Mouse (Mus musculus) lung, postnatal 36 days (tissue): ENCODE measurements around the gene Dnaja3.
A peak's percentile ranks its signal among the peaks of the same experiment; 100 is the strongest.

Source experiments
- DNase-seq: peaks from one replicate; pipeline ENCODE4 v3.0.0; 2022; ENCODE audit warnings: mixed read lengths

The Dnaja3 gene

DNA sequence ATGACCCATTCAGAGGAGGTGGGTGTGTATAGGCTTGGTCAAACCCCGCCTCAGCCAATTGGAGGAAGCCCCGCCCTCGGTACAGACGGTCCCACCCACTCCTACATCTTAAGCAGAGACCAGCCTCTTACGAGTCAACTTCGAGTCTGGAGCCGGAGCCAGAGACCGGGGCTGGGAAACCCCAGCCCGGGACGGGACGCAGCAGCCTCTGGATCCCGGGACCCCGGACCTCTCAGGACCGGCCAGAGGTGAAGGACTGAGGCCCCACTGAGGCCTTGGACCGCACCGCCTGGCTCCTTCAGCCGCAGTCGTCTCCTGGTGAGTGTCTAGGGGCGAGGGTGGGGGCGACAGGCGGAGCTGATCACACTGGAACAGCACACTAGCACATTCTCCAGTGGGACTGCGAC is at the start of gene Dnaja3, which contains the start of gene Vasn:
Dnaja3 (plus strand) TSS at position 159 of the 407 bp plus-strand sequence.
Vasn (plus strand) TSS at position 111 of the 407 bp plus-strand sequence.
- DNase-seq: peak; percentile 97

DNA sequence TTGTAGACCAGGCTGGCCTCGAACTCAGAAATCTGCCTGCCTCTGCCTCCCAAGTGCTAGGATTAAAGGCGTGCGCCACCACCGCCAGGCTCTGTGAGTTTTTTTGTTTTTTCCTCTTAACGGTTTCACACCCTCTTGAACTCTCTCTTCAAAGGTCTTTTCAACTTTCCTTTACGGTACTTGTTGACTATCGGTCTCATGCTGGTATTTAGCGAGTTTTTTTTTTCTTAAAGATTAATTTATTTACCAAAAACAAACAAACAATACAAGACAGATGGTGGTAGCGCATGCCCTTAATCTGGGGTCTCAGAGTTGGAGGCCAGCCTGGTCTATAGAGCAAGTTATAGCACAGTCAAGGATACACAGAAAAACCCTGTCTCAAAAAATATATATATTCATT is 49.6 kb upstream of the Dnaja3 start:
- no peak for DNase-seq

DNA sequence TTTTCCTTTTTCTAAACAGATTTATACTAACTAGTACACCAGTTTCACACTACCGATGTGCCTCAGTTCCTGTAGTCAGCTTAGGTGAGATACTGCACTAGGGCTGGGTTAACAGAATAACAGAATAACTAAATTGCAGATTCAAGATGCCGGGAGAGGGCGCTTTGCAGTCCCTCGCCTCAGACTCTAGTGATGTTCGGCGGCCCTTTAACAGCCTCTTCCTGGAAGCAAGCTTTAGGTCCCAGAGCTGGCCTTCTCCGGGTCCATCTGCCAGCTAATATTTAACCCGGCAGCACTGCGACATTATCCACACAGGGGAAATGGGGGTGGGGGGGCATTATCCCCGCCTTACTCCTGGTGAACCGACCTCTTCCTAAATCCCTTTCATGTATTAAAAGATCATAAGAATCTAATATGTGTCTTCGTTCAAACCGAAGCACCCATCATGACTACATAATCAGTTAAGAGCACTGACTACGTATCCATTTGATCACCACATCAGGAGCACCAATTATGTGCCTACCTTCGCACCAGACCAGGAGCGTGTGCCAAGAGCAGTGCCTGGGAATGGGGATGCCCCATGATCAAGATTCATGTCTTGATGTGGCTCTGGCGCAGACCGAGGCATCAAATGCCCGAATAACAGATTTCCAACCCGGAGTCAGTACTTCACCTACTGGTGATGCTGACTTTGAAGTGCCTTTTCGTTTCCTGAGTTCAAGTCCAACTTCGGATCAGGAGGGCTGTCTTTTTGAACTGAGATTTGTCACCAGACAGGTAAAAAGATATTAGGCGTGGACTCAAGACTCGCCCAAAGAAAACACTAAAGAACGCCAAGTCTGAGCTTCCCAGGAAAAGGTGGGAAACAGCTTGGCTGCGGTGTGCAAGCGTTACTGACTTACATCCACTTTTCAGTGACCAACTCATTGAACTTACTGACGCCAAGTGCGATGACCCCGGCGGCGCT is 46.6 kb upstream of the Dnaja3 start:
- peak; percentile 84 for DNase-seq

DNA sequence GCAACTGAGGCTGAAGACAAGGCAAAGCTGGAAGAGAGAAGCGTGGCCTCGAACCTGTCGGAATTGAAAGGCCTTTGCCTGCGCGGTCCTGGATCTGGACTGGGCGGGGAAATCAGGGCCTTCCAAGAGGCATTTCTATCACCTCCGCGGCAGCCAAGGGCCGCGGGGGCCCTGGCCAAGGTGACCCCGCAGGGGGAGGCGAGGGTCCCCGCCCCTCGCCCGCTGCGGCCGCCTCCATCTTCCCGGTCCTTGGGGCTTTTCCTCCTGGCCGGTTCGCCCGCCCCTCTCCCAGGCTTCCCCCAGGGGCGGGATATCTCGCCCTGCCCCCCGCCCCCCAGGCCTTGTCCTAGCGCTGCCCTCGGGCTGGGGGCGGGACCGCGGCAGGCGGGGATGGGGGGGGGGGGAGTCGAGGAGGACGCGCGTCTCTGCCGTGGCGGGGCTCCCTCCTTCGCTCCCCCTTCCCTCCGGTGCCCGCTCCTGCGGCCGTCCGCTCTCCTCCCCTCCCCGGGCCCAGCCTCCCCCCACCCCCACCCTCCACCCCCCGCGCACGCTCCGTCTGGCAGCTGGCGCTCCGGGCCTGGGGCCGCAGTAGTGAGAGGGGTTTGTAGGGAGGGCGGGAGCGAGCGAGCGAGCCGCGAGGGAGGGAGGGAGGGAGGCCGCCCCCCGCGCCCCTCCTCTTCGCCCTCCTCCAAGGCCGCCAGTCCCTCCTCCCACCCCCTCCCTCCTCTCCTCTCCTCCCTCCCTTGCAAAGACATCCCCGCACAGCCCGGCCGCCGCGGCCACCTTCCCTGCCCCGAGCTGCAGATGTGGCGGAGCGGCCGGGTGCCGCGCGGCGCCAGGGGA is 45.6 kb upstream of the Dnaja3 start, which contains the start of gene Glis2:
Glis2 (plus strand) TSS at position 743 of the 843 bp plus-strand sequence.
- peak; percentile 58 for DNase-seq

DNA sequence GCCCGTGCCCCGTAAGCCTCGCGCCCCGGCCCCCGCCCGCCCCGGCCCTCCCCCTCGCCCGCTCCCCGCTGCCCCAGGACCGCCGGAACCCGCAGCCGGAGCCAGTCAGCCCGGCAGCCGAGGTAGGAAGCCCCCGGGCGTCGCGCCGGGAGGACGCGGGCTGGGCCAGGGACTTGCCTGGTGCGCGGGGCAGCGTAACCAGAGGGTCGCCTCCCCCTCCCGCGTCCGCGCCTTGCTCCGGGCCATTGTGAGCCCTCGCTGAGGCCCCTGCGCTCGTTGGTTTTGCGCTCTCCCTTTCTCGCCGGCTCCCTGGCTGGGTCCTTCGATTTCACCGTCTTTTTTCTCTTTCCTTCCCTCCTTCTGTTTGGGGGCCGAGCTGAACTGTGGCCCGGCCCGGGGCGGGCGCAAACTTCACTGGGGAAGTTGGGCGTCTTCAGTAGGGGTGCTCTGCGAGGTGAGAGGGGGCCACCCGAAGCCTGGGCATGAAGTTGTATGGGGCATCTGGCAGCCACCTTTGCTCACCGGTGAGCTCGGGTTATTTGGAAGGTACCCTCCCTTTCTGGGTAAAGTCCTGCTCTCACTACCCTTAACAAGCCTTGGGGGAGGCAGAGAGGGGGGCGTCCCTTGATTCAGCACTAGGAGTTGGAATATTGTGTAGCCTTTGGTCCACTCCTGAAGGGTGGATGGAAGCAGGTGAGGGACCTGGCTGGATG is 44.8 kb upstream of the Dnaja3 start:
- DNase-seq: no peak

- peak; percentile 73 for DNase-seq
Measured at GRCm38 (mm10) chr16:4595527-4595963, 44.2 kb upstream of the Dnaja3 start.

GRCm38 (mm10) chr16:4596141-4596728 is 43.6 kb upstream of the Dnaja3 start:
- no peak for DNase-seq

DNA sequence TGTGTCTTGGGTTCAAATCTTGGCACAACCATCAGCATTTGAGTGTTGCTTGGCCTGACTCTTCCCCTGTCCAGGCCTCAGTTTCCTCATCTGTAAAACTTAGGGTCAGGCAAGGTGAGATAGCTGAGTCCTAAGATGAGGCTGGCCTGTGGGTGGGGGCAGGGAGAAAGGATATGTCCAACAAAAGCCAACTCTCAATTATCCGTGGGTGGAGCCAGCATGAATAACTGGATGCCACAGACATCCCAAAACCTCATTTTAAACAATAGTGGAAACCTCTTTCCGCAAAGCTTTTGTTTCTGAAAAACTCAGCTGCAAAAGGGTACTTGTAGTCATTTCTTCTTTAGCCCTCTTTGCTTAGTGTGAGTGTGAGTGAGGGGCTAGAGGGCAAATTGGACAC is 43.0 kb upstream of the Dnaja3 start:
- no peak for DNase-seq

GRCm38 (mm10) chr16:4597296-4597695 is 42.5 kb upstream of the Dnaja3 start:
- peak; percentile 41 for DNase-seq

DNA sequence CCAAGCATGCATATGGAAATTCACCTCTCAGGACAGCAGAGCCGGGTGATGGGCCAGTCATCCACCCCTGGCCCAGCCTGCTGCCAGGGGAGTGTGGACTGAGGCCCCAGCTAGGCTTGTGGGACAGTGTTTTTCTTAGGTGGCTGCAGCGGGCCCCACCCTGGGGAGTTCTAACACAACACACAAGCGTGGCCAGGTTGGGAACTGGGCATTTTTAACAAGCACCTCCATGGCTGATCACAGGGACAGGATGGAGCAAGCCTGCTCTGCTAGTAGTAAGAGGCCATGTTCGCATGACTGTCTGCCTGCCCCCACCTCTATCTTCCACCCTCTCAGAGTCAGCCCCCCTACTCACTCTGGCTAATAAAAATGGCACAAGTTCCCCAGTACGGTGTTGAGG is 41.7 kb upstream of the Dnaja3 start:
- DNase-seq: no peak

GRCm38 (mm10) chr16:4598891-4599543 is 40.8 kb upstream of the Dnaja3 start:
- DNase-seq: no peak

DNA sequence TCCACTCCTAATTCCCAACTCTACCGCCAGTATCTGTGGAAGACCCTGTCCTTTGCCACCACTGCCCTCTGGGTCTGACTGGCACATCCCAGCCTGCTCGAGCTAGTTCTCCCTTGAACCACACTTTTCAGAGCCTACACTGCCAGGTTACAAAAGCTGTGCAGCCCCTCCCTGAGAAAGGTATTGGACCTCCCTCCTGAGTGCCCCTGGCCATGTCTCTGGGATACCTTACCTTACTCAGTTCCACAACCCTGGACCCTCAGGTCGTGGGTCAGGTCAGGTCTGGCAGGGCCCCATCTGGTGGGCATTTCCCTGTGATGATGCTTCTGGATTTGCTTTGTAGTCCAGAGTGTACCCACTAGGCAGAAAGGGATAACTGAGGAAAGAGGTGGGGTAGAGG is 40.2 kb upstream of the Dnaja3 start:
- no peak for DNase-seq

GRCm38 (mm10) chr16:4600701-4601310 is 39.0 kb upstream of the Dnaja3 start:
- no peak for DNase-seq

- no peak for DNase-seq
Measured at GRCm38 (mm10) chr16:4602189-4602588, 37.6 kb upstream of the Dnaja3 start.

GRCm38 (mm10) chr16:4602766-4603452 is 36.9 kb upstream of the Dnaja3 start:
- peak; percentile 25 for DNase-seq

DNA sequence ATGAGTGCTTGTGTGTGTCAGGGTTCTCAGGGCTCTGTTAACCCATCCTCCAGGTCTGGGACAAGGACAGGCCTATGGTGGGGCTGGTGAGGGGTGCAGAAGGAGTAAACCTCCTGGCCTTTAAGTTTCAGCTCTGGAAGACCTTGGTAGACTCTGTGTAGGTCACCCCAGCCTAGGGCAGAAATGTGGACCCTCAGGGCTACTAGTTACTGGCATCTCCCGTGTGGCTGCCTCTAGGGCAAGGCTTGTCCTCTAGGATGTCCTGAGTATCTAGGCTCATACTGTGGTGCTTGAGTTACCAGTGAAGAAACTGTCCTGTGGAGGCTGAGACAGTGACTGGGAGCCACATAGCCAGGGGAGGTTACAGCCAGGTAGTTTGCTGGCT is 36.3 kb upstream of the Dnaja3 start:
- no peak for DNase-seq

- DNase-seq: peak; percentile 24
Measured at GRCm38 (mm10) chr16:4604293-4604837, 35.4 kb upstream of the Dnaja3 start.

DNA sequence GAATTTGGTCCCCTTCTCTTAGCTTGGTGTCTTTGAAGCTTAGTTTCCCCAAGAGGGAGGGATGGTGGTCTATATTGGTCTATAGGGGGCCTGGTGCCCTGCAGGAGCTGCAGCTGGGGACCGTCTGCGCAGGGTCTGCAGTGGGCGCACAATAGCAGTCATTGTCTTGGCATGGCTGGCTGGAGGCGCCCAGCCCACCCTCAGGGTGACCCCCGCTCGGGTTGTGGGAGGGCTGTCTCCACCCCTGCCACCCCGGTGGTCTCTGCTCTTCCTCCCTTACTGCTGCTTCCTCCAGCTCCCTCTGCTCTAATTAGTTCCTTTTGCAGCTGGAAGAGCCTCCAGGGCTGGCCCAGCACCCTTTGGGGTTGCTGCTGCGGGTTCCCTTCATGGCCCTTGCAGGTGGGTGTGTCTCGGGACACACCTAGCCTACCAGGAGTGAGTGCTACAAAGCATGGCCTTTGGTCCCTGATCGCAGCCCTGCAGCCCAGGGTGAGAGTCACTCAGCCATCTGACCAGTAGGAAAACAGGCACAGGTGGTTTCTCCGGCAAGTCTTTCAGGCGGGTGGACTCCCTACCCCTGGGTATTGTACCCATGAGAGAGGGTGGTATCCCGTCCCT is 34.2 kb upstream of the Dnaja3 start:
- DNase-seq: no peak

DNA sequence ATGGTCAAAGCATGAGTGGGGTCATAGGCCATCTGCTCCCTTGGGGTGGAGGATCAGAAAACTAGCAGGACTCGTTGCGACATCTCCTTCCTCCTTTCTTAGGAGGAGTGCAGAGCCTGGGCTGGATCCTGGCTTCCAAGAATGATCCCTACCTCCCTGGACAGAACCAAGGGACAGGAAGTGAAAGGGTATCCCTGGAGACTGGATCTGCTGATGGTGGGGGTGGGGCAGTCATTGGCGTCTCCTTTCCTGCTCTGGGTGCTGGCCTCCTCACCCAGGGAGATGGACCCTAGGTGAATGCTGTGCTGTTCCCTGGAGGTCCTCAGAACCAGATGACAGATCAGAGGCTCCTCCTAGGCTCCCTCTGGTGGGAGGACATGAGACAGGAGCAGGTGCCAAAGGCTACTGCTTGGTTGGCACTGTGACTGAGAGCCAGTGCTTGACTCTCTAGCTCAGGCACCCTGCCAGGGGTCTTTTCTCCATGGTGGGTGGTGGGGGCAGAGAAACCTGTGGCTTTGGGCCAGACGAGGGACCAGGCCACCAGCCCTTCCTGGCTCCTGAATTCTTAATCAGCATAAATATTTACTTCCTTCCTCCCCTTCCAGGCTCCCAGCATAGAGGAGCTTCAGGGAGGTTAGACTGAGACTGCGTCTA is 33.2 kb upstream of the Dnaja3 start:
- peak; percentile 91 for DNase-seq
